ENCODE assay signal across 10 mouse cellular contexts in the genomic region with DNA sequence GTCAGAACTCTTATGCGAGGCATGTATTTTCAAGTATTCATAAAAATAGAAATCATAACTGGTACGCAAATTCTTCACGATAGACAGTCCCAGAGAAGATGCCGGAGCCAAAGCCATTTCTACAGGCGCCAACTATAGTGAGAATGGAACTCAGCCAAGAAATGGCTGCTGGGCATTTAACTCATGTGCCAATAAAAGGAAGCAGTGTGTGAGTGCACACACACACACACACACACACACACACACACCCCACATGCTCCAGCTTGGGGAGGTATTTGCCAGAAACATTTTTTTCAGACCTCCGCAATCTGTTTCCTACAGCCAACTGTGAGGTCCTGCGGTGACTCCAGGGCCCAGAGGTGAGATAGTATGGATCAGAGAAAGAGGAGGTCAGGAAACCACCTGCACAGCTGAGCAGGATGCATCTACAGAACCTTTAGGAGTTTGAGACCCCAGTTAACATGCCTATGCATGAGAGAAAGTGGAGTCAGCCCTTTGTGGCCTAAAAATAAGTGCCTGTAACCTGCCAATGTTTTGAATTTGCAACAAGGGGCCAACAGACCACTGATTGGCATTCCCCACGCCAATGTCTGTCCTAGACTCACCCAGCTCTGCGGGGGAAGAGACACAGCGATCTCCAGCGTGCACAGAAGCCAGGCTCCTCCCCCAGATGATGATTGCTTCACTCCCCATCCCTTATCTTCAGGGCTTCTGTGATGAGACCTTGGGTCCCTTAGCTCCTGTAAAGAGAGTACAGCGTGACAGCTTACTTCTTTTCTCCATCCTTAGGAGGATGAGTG.
A peak's percentile ranks its signal among the peaks of the same experiment; 100 is the strongest.
DNase-seq lines count a peak whose midpoint lies in the region; ATAC-seq lines count a peak whose summit lies in the region.
"Had no signal": no experiment of that assay in that cellular context is flagged by ENCODE, and none has a peak within 500 bp of the region (broad histone marks: within the 10 kb centered on the region; RNA-seq: fewer than 3 reads in every experiment).

No protein-coding gene starts in this region.

- no peak for DNase-seq in hindbrain, embryonic 11.5 days (ENCODE audit: low spot score)
- DNase-seq in right cerebral cortex, postnatal 14 days, result peak; percentile 9
- no peak for DNase-seq in right cerebral cortex, postnatal 36 days (ENCODE audit: low spot score in 2 of 2)
- DNase-seq in forebrain, embryonic 14.5 days (ENCODE audit: low spot score), result peak; percentile 78
- DNase-seq in spleen, adult 18-20 months, result no peak
- DNase-seq in embryo, embryonic 9.5 days (ENCODE audit: extremely low spot score), result no peak
- DNase-seq: kidney, postnatal 10 days had no signal

- H3K4me1 ChIP-seq in hindbrain, embryonic 15.5 days (replicated peaks), result peaks cover 9% of the 10 kb centered on the region
- no peaks in the 10 kb centered on the region for H3K4me1 ChIP-seq in hindbrain, embryonic 11.5 days (replicated peaks; ENCODE audit: control insufficient read depth, insufficient read depth, low read length)
- peaks cover 2% of the 10 kb centered on the region; the same call in 1 of the 2 replicates for H3K4me1 ChIP-seq in forebrain, embryonic 14.5 days (ENCODE audit: control insufficient read depth, insufficient read depth, low read length)

- WGBS in hindbrain, embryonic 15.5 days, result 56% methylated on average over 12 of the region's 12 CpGs
- WGBS in hindbrain, embryonic 11.5 days, result 80% methylated on average over 12 of the region's 12 CpGs
- 60% methylated on average over 12 of the region's 12 CpGs for WGBS in forebrain, embryonic 14.5 days

- H3K27ac ChIP-seq in hindbrain, embryonic 15.5 days (replicated peaks), result no peak overlapping the region
- H3K27ac ChIP-seq in hindbrain, embryonic 11.5 days (ENCODE audit: low read depth, low read length), result no peak overlapping the region
- H3K27ac ChIP-seq in forebrain, embryonic 14.5 days (ENCODE audit: low read depth, low read length), result no peak overlapping the region
- H3K27ac ChIP-seq: liver, embryonic 14.5 days had no signal

- no peaks in the 10 kb centered on the region for H3K9me3 ChIP-seq in hindbrain, embryonic 15.5 days
- H3K9me3 ChIP-seq in hindbrain, embryonic 11.5 days (ENCODE audit: control insufficient read depth, low read length), result no peaks in the 10 kb centered on the region
- no peaks in the 10 kb centered on the region for H3K9me3 ChIP-seq in forebrain, embryonic 14.5 days (replicated peaks; ENCODE audit: control insufficient read depth, low read length)

- H3K27me3 ChIP-seq in hindbrain, embryonic 15.5 days, result no peaks in the 10 kb centered on the region
- H3K27me3 ChIP-seq in hindbrain, embryonic 11.5 days (ENCODE audit: control insufficient read depth, insufficient read depth, low read length), result no peaks in the 10 kb centered on the region
- no peaks in the 10 kb centered on the region for H3K27me3 ChIP-seq in forebrain, embryonic 14.5 days (replicated peaks; ENCODE audit: control insufficient read depth, insufficient read depth, low read length)

- no peak overlapping the region for H3K9ac ChIP-seq in hindbrain, embryonic 15.5 days
- H3K9ac ChIP-seq in hindbrain, embryonic 11.5 days (ENCODE audit: low read depth, low read length), result no peak overlapping the region
- no peak overlapping the region for H3K9ac ChIP-seq in forebrain, embryonic 14.5 days (ENCODE audit: low read length)
- H3K9ac ChIP-seq: liver, embryonic 14.5 days had no signal

- no peak overlapping the region for H3K4me3 ChIP-seq in hindbrain, embryonic 15.5 days
- H3K4me3 ChIP-seq in hindbrain, embryonic 11.5 days (ENCODE audit: low read depth, low read length), result no peak overlapping the region
- no peak overlapping the region for H3K4me3 ChIP-seq in forebrain, embryonic 14.5 days (ENCODE audit: low read depth, low read length)
- H3K4me3 ChIP-seq: myocyte had no signal

- peak; percentile 79 for ATAC-seq in hindbrain, embryonic 15.5 days (ENCODE audit: low FRiP score, low read depth)
- ATAC-seq in hindbrain, embryonic 11.5 days (ENCODE audit: low FRiP score), result no peak
- ATAC-seq in forebrain, embryonic 14.5 days, result peak; percentile 89

- peak overlapping the region; percentile 12; the same call in 1 of the 2 replicates for H3K4me2 ChIP-seq in hindbrain, embryonic 15.5 days
- H3K4me2 ChIP-seq in hindbrain, embryonic 11.5 days (replicated peaks; ENCODE audit: low read depth, low read length), result no peak overlapping the region
- H3K4me2 ChIP-seq in forebrain, embryonic 14.5 days (ENCODE audit: low read length), result no peak overlapping the region

- no peaks in the 10 kb centered on the region for H3K36me3 ChIP-seq in hindbrain, embryonic 15.5 days
- no peaks in the 10 kb centered on the region for H3K36me3 ChIP-seq in hindbrain, embryonic 11.5 days (ENCODE audit: control insufficient read depth, insufficient read depth, low read length)
- H3K36me3 ChIP-seq in forebrain, embryonic 14.5 days (ENCODE audit: control insufficient read depth, insufficient read depth, low read length), result no peaks in the 10 kb centered on the region

Comparison
In these comparisons a context has a peak if more than half of its experiments do, and no peak if none do; other contexts are left out.
1. DNase-seq: peak in right cerebral cortex, postnatal 14 days (single experiment) and forebrain, embryonic 14.5 days (single experiment); none in hindbrain, embryonic 11.5 days (single experiment), right cerebral cortex, postnatal 36 days (0 of 2), spleen, adult 18-20 months (0 of 2) and embryo, embryonic 9.5 days (single experiment).